Mouse (Mus musculus) stomach, postnatal 0 days (tissue): Measurements from ENCODE around the gene Rcn1. TPM values are rescaled to one million over a fixed set of nuclear protein-coding genes. Genes with fewer than 3 reads are reported as not detected.

Experiments used
- ATAC-seq: fragments of 200-750 bp; cut with Nextera tagmentation; 2 replicates; pipeline ENCODE4 v1.8.0; 2017; ENCODE audit not compliant: low FRiP score, low TSS enrichment
- DNase-seq: peaks from one replicate; pipeline ENCODE4 v3.0.0-alpha.2; 2016; ENCODE audit warnings: low spot score
- H3K27ac ChIP-seq: fragments of 300-500 bp; sonication (generic); replicated peaks from 2 replicates; pipeline ENCODE4 v1.5.1; 2014; ENCODE audit warnings: mild to moderate bottlenecking, control low read depth
- H3K27me3 ChIP-seq: fragments of 300-500 bp; sonication (generic); 2 replicates; pipeline ENCODE4 v1.6.1; 2014; ENCODE audit warnings: low read length; ENCODE audit not compliant: control insufficient read depth, insufficient read depth
- H3K36me3 ChIP-seq: fragments of 300-500 bp; sonication (generic); 2 replicates; pipeline ENCODE4 v1.6.1; 2014; ENCODE audit warnings: low read length, mixed read lengths; ENCODE audit not compliant: control insufficient read depth, insufficient read depth
- H3K4me1 ChIP-seq: fragments of 300-500 bp; sonication (generic); replicated peaks from 2 replicates; pipeline ENCODE4 v1.6.1; 2014; ENCODE audit warnings: antibody characterized with exemption; ENCODE audit not compliant: control insufficient read depth, insufficient read depth
- H3K4me2 ChIP-seq: fragments of 300-500 bp; sonication (generic); replicated peaks from 2 replicates; pipeline ENCODE4 v1.6.1; 2014; ENCODE audit warnings: low read depth, mild to moderate bottlenecking, control low read depth, moderate library complexity
- H3K4me3 ChIP-seq: fragments of 300-500 bp; sonication (generic); 2 replicates; pipeline ENCODE4 v1.5.1; 2014; ENCODE audit warnings: low read depth, low read length, control low read depth
- H3K9ac ChIP-seq: fragments of 300-500 bp; sonication (generic); 2 replicates; pipeline ENCODE4 v1.6.1; 2014; ENCODE audit warnings: mild to moderate bottlenecking, low read length, control low read depth, mixed read lengths
- H3K9me3 ChIP-seq: fragments of 300-500 bp; sonication (generic); 2 replicates; pipeline ENCODE4 v1.6.1; 2016; ENCODE audit warnings: low read length; ENCODE audit not compliant: control insufficient read depth
- CTCF ChIP-seq: IDR thresholded peaks from 2 replicates; pipeline ENCODE4 v1.5.1; 2016; ENCODE audit warnings: antibody characterized with exemption, low read depth, mild to moderate bottlenecking, moderate library complexity
- EP300 ChIP-seq: optimal IDR thresholded peaks from 2 replicates; pipeline ENCODE3; 2016; ENCODE audit warnings: antibody characterized with exemption
- WGBS: fragments of 180-500 bp; shearing (Covaris S2); extraction: QIAGEN DNeasy Blood & Tissue Kit; methylation state at CpG from one replicate; pipeline ENCODE4 v1.1.7; 2014; 5-methylcytosine and 5-hydroxymethylcytosine counted together
- polyA plus RNA-seq: library from polyadenylated mRNA; unstranded; fragments of >200 nt; fragmentation: Nextera tagmentation; extraction: Ambion mirVana; gene quantifications from 2 replicates; pipeline ENCODE4 v1.2.1, GENCODE M21; 2015

Gene Rcn1
- polyA plus RNA-seq, 1 experiment from 2014 or later, result 64.9 TPM

DNA sequence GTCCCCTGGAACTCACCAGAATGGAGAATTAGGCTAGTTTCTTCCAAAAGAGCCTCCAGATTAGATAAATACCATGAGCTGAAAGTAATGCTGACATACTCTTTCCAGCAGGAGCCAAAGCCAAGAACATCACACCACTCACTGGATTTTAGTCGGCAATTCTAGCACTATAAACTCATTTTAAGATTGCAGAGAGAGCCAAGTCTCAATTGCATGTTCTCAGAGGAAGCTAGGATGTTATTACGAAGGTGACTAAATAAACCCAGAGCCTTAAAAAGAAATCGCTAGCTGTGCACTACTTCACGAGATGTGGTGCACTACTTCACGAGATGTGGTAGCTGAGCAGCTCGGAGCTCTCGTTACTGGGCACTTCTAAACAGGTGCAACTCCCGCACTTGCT lies 16.1 kb downstream of the Rcn1 start:
- Histone ChIP-seq H3K9ac (no peak overlapping the region), H3K4me3 (no peak overlapping the region), H3K27me3 (no peaks in the 10 kb centered on the region), H3K4me1 (no peaks in the 10 kb centered on the region), H3K36me3 (no peaks in the 10 kb centered on the region), H3K4me2 (no peak overlapping the region), H3K27ac (no peak overlapping the region), H3K9me3 (no peaks in the 10 kb centered on the region)
- no peak for TF ChIP-seq CTCF
- TF ChIP-seq EP300, result no peak
- WGBS, result 74% methylated on average over 8 of the region's 8 CpGs
- ATAC-seq (no peak), DNase-seq (no peak)

DNA sequence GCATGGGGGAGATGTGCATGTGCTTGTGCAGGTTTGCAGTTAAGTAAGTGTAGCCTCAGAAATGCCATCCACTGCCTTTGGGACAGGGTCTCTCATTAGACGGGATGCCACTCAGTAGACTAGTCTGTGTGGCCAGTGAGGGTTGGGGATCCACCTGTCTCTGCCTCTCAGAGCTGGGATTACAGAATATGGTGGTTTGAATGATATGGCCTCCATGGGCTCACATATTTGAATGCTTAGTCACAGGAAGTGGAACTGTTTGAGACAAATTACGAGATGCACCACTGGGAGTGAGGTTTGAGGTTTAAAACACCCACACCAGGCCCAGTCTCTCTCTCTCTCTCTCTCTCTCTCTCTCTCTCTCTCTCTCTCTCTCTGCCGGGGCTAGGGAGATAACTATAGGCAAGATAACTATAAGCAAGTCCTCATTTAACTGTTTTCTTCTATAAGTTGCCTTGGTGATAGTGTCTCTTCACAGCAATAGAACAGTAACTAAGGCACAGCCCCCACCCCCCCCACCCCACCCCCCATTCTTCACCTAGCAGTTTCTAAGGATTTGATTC lies 18.3 kb downstream of the Rcn1 start:
- H3K9ac ChIP-seq, result no peak overlapping the region
- no peaks in the 10 kb centered on the region for H3K36me3 ChIP-seq
- H3K4me1 ChIP-seq, result no peaks in the 10 kb centered on the region
- ATAC-seq, result no peak
- no peak for DNase-seq
- TF ChIP-seq CTCF (no peak), EP300 (no peak)
- H3K4me2 ChIP-seq, result no peak overlapping the region
- H3K4me3 ChIP-seq, result no peak overlapping the region
- H3K27ac ChIP-seq, result no peak overlapping the region
- H3K9me3 ChIP-seq, result no peaks in the 10 kb centered on the region
- 92% methylated on average over 3 of the region's 3 CpGs for WGBS
- no peaks in the 10 kb centered on the region for H3K27me3 ChIP-seq

GRCm38 (mm10) chr2:105379682-105380081 lies 19.4 kb downstream of the Rcn1 start:
- Histone ChIP-seq H3K4me2 (no peak overlapping the region), H3K27me3 (no peaks in the 10 kb centered on the region), H3K36me3 (no peaks in the 10 kb centered on the region), H3K9ac (no peak overlapping the region), H3K9me3 (no peaks in the 10 kb centered on the region), H3K4me1 (no peaks in the 10 kb centered on the region), H3K27ac (no peak overlapping the region), H3K4me3 (no peak overlapping the region)
- no peak for TF ChIP-seq EP300
- TF ChIP-seq CTCF, result no peak
- ATAC-seq (no peak), DNase-seq (no peak)
- WGBS, result 52% methylated on average over 1 of the region's 1 CpGs

DNA sequence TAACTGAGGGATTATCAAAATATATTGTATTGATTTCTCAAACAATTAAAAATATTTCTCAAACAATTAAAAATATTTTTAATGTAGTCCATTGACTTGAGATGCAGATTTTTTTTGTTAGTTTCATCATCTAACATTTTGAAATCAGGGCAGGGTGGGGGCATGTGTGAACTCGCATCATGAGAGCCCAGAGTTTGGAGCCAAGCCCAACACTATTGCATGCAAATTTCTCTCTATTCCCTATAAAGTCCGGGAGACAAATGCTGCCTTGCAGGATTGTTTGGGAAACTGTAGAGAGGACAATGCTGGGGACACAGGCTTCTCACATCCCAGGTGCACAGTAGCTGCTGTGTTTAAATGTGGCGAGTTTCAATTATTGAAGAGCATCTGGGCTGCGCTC lies 23.4 kb downstream of the Rcn1 start:
- no peak overlapping the region for H3K27ac ChIP-seq
- 53% methylated on average over 4 of the region's 4 CpGs for WGBS
- TF ChIP-seq EP300 (no peak), CTCF (no peak)
- ATAC-seq (no peak), DNase-seq (no peak)
- no peak overlapping the region for H3K4me2 ChIP-seq
- H3K36me3 ChIP-seq, result no peaks in the 10 kb centered on the region
- no peaks in the 10 kb centered on the region for H3K4me1 ChIP-seq
- no peaks in the 10 kb centered on the region for H3K27me3 ChIP-seq
- H3K9me3 ChIP-seq, result no peaks in the 10 kb centered on the region
- H3K4me3 ChIP-seq, result no peak overlapping the region
- H3K9ac ChIP-seq, result no peak overlapping the region

DNA sequence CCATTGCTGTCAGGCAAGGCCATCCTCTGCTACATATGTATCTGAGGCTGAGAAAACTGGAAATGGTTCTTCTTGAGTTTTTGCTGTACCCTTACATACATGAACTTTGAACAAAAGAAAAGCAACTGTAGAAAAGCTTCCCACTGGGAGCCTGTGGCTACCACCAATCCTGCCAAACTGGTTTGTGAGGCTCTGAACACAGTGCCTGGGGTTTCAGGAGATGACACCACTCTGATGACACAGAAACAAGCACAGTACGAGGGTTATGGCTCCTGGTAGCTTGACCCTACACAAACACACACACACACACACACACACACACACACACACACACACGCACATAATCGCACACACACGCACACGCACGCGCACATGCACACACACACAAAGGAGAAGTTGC lies 23.9 kb downstream of the Rcn1 start:
- H3K4me3 ChIP-seq, result no peak overlapping the region
- no peaks in the 10 kb centered on the region for H3K4me1 ChIP-seq
- no peak for TF ChIP-seq CTCF
- no peak for TF ChIP-seq EP300
- no peaks in the 10 kb centered on the region for H3K27me3 ChIP-seq
- 67% methylated on average over 7 of the region's 7 CpGs for WGBS
- no peak overlapping the region for H3K9ac ChIP-seq
- no peaks in the 10 kb centered on the region for H3K9me3 ChIP-seq
- H3K27ac ChIP-seq, result no peak overlapping the region
- no peak overlapping the region for H3K4me2 ChIP-seq
- no peak for DNase-seq
- H3K36me3 ChIP-seq, result no peaks in the 10 kb centered on the region
- no peak for ATAC-seq

DNA sequence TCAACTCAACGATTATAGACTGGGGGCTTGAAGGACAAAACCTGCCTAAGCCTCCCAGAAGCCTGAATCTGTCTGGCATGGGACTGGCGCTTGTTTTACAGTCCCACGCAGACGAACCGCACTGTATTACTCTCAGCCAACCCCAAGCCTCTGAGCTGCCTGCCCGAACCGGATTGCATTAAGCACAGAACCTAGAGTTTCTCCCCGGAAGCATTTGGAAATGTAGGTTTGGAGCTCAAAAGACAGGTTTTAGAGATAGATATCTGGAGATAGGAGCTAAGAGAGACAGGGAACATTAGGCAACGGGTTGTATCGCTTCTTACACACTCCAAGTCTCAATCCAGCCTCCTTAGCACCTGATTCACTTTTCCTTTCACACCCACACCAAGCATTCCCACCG lies 25.5 kb downstream of the Rcn1 start:
- no peak for ATAC-seq
- Histone ChIP-seq H3K36me3 (no peaks in the 10 kb centered on the region), H3K27ac (no peak overlapping the region), H3K4me2 (no peak overlapping the region), H3K9me3 (no peaks in the 10 kb centered on the region), H3K4me1 (no peaks in the 10 kb centered on the region), H3K4me3 (no peak overlapping the region), H3K27me3 (no peaks in the 10 kb centered on the region), H3K9ac (no peak overlapping the region)
- TF ChIP-seq EP300 (no peak), CTCF (no peak)
- no peak for DNase-seq
- 86% methylated on average over 11 of the region's 11 CpGs for WGBS
